Mouse (Mus musculus): ENCODE measurements at regions not wholly inside any gene's neighbourhood (a gene's known extent, or its start where the extent isn't known, plus 50 kb on each side); places are given as distances from the start of the nearest gene placed in this dataset.

DNA sequence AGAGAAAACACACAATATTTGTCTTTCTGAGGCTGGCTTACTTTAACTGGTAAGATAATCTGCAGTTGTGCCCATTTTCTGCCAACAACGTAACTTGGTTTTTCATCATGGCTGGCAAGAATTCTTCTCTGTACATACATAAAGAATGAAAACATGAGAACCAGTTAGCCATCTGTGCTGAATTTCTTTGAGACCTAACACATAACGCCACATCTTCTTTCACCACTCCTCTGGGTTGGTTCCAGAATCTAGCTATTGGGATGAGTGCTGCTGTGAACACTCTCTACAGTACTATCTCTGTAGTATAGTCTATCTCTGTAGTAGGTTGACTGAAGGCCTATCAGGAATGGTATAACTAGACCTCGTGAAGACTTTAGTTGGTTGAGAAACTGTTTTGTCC, 132.1 kb downstream of the 1700020N01Rik start:
- Histone ChIP-seq H3K27me3 (ENCODE audit: control insufficient read depth, insufficient read depth, insufficient read length) (no peaks in the 10 kb centered on the region), H3K4me3 (ENCODE audit: insufficient read depth, poor library complexity, severe bottlenecking) (no peak overlapping the region), H3ac (ENCODE audit: control insufficient read depth, insufficient read length, low read depth) (no peak overlapping the region), H3K79me3 (ENCODE audit: low read depth) (no peaks in the 10 kb centered on the region), H3K36me3 (ENCODE audit: control insufficient read depth, insufficient read depth) (no peaks in the 10 kb centered on the region), H3K79me2 (ENCODE audit: control insufficient read depth, insufficient read depth) (no peaks in the 10 kb centered on the region)
- TF ChIP-seq FOSL1 (IDR thresholded peaks at IDR 0.05; ENCODE audit: insufficient read depth, low read length, poor library complexity, severe bottlenecking) (no peak), MAX (IDR thresholded peaks at IDR 0.05) (no peak), MYOG (IDR thresholded peaks at IDR 0.05; ENCODE audit: control insufficient read depth, extremely low read depth, insufficient read length) (no peak), CTCF (IDR thresholded peaks at IDR 0.05; ENCODE audit: control insufficient read depth, insufficient read depth, insufficient read length) (no peak), USF1 (IDR thresholded peaks at IDR 0.05; ENCODE audit: low read depth) (no peak), MYOD1 (IDR thresholded peaks at IDR 0.05; ENCODE audit: control insufficient read depth, insufficient read length, low read depth) (no peak), CEBPB (IDR thresholded peaks at IDR 0.05; ENCODE audit: low read depth) (no peak)

DNA sequence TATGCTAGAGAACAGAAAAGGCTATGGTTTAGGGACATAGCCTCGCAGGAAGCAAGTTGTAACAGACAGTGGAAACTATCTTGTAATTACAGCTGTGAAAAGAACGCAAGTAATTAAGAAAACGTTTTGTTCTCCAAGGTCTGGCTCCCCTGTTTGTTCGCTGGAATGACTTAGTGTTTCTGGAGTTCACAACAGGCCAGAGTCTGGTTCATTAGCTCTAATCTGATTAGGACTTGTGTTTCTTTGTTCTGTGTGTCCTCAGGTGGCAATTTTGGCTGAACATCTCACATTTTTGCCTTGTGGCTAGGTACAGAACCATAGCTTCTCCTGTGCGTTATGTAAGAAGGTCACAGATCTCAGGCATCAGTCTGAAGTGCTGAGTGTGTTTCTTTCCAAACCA, 141.7 kb upstream of the Sgk1 start:
- no peaks in the 10 kb centered on the region for H3K27me3 ChIP-seq (ENCODE audit: control insufficient read depth, insufficient read depth, insufficient read length)
- no peaks in the 10 kb centered on the region for H3K79me3 ChIP-seq (ENCODE audit: low read depth)
- H3K4me3 ChIP-seq (ENCODE audit: insufficient read depth, poor library complexity, severe bottlenecking) = no peak overlapping the region
- H3K79me2 ChIP-seq (ENCODE audit: control insufficient read depth, insufficient read depth) = no peaks in the 10 kb centered on the region
- H3ac ChIP-seq (ENCODE audit: control insufficient read depth, insufficient read length, low read depth) = no peak overlapping the region
- no peak for TF ChIP-seq CEBPB (IDR thresholded peaks at IDR 0.05; ENCODE audit: low read depth)
- TF ChIP-seq USF1 (IDR thresholded peaks at IDR 0.05; ENCODE audit: low read depth) = no peak
- no peak for TF ChIP-seq FOSL1 (IDR thresholded peaks at IDR 0.05; ENCODE audit: insufficient read depth, low read length, poor library complexity, severe bottlenecking)
- H3K36me3 ChIP-seq (ENCODE audit: control insufficient read depth, insufficient read depth) = no peaks in the 10 kb centered on the region

DNA sequence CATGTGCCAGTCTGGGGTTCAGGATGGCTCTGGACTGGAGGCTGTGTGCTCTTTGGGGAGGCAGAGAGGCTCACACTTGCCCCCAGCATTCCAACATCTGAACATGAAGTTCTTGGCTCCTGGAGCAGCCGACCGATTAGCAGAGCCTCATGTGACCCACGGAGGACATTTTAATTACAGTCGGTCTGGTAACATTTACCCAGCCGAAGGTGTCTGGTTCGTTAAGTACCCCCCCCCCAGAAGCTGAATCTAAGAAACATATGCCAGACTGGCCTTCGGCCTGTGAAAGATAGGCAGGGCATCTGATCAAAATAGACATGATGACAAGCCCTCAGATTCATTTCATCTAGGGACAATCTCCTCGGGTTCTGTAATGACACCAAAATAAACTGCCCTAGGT, 140.4 kb upstream of the Sgk1 start:
- no peak overlapping the region for H3ac ChIP-seq (ENCODE audit: control insufficient read depth, insufficient read length, low read depth)
- H3K79me2 ChIP-seq (ENCODE audit: control insufficient read depth, insufficient read depth) = no peaks in the 10 kb centered on the region
- no peaks in the 10 kb centered on the region for H3K36me3 ChIP-seq (ENCODE audit: control insufficient read depth, insufficient read depth)
- H3K4me3 ChIP-seq (ENCODE audit: insufficient read depth, poor library complexity, severe bottlenecking) = no peak overlapping the region
- H3K27me3 ChIP-seq (ENCODE audit: control insufficient read depth, insufficient read depth, insufficient read length) = no peaks in the 10 kb centered on the region
- H3K79me3 ChIP-seq (ENCODE audit: low read depth) = no peaks in the 10 kb centered on the region
- no peak for TF ChIP-seq USF1 (IDR thresholded peaks at IDR 0.05; ENCODE audit: low read depth)
- no peak for TF ChIP-seq CTCF (IDR thresholded peaks at IDR 0.05; ENCODE audit: control insufficient read depth, insufficient read depth, insufficient read length)
- no peak for TF ChIP-seq CEBPB (IDR thresholded peaks at IDR 0.05; ENCODE audit: low read depth)
- TF ChIP-seq MYOD1 (IDR thresholded peaks at IDR 0.05; ENCODE audit: control insufficient read depth, insufficient read length, low read depth) = no peak
- no peak for TF ChIP-seq MAX (IDR thresholded peaks at IDR 0.05)
- no peak for TF ChIP-seq MYOG (IDR thresholded peaks at IDR 0.05; ENCODE audit: control insufficient read depth, extremely low read depth, insufficient read length)
- no peak for TF ChIP-seq FOSL1 (IDR thresholded peaks at IDR 0.05; ENCODE audit: insufficient read depth, low read length, poor library complexity, severe bottlenecking)

DNA sequence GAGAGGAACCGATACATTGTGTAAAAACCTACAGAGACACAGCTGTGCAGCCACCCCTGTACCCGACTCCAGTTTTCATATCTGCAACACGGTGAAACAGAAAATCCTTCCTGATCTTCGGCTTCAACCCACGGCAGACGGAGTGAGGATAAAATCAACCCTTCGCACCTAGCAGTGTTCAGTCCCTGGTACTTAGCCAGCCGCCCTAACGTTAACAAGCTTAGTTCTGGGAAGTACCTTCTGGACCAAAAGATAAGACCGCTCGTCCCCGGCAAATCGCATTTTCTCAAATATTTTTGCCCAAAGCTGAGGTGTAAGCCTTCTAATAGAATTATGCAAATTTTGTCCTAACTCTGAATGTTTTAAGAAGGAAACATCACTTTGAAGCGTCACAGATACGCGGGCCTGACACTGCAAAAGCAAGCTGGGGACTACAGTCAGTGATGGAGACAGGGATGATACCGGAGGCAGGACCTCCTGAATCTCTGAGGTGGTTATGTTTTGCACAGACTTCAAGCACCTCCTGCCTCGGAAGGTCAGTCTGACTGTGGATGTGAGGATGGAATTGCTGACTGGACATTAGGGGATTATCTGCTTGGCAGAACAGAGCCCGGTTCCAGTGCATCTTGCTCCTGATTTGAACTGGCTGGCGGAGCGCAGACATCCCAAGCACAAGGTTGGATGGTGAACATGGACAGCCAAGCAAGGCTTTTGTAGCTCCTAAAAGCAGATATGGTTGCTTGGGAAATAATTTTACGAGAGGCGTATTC, 139.8 kb upstream of the Sgk1 start:
- H3K4me3 ChIP-seq (ENCODE audit: insufficient read depth, poor library complexity, severe bottlenecking) = no peak overlapping the region
- no peaks in the 10 kb centered on the region for H3K36me3 ChIP-seq (ENCODE audit: control insufficient read depth, insufficient read depth)
- no peak overlapping the region for H3ac ChIP-seq (ENCODE audit: control insufficient read depth, insufficient read length, low read depth)
- H3K79me2 ChIP-seq (ENCODE audit: control insufficient read depth, insufficient read depth) = no peaks in the 10 kb centered on the region
- TF ChIP-seq MYOD1 (IDR thresholded peaks at IDR 0.05; ENCODE audit: control insufficient read depth, insufficient read length, low read depth) (no peak), CTCF (IDR thresholded peaks at IDR 0.05; ENCODE audit: control insufficient read depth, insufficient read depth, insufficient read length) (no peak), USF1 (IDR thresholded peaks at IDR 0.05; ENCODE audit: low read depth) (no peak), FOSL1 (IDR thresholded peaks at IDR 0.05; ENCODE audit: insufficient read depth, low read length, poor library complexity, severe bottlenecking) (no peak), MAX (IDR thresholded peaks at IDR 0.05) (no peak)
- H3K27me3 ChIP-seq (ENCODE audit: control insufficient read depth, insufficient read depth, insufficient read length) = no peaks in the 10 kb centered on the region
- H3K79me3 ChIP-seq (ENCODE audit: low read depth) = no peaks in the 10 kb centered on the region

DNA sequence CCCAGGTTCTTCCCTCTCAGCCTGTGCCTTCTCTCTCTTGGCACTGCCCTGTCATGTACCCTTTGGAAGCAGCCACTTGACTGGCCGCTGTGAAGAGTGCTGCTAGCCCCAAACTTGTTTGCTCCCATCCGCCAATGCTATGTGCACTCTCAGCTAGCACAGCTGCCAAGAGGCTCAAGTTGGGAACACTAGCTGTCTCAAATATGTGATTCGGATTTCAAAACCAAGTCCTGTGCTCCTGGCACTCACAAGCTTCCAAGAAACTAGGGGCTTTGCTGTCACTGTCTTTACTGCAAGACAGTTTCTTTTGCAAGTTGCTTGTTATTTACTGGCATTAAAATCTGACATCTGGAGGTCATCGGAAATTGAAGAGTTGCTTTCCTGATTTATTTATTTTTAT, 138.6 kb upstream of the Sgk1 start:
- TF ChIP-seq FOSL1 (IDR thresholded peaks at IDR 0.05; ENCODE audit: insufficient read depth, low read length, poor library complexity, severe bottlenecking) (no peak), MYOD1 (IDR thresholded peaks at IDR 0.05; ENCODE audit: control insufficient read depth, insufficient read length, low read depth) (no peak), MAX (IDR thresholded peaks at IDR 0.05) (no peak), USF1 (IDR thresholded peaks at IDR 0.05; ENCODE audit: low read depth) (no peak), MYOG (IDR thresholded peaks at IDR 0.05; ENCODE audit: control insufficient read depth, extremely low read depth, insufficient read length) (no peak)
- H3K4me3 ChIP-seq (ENCODE audit: insufficient read depth, poor library complexity, severe bottlenecking) = no peak overlapping the region
- H3K36me3 ChIP-seq (ENCODE audit: control insufficient read depth, insufficient read depth) = no peaks in the 10 kb centered on the region

DNA sequence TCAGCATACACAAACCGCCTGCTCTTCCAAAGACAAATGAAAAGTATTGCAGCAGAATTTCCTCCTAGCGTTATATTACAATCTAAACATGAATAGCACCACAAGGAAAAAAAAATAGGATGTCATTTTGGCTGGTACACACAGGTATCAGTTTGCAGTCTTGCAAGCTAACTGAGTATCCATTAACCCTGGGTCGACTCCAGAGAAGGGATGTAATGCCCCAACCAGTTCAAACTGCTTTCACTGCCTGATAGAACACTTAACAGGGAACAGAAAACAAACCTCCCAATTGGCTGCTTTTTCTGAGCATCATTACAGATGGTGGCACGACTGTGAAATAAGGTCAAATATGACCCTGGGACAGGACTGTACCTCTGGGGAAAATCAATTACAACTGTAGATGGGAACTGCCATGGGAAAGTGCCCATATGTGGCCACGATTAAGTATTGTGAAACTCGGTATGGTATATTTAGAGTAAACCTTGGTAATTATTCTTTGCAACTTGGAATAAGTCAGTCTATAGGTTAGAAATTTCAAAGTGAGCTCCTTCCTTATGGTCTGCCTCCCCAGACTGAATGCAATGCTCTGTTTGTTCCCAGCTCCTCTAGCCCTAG, 137.5 kb upstream of the Sgk1 start:
- Histone ChIP-seq H3K79me3 (ENCODE audit: low read depth) (no peaks in the 10 kb centered on the region), H3K79me2 (ENCODE audit: control insufficient read depth, insufficient read depth) (no peaks in the 10 kb centered on the region), H3ac (ENCODE audit: control insufficient read depth, insufficient read length, low read depth) (no peak overlapping the region), H3K4me3 (ENCODE audit: insufficient read depth, poor library complexity, severe bottlenecking) (no peak overlapping the region), H3K27me3 (ENCODE audit: control insufficient read depth, insufficient read depth, insufficient read length) (no peaks in the 10 kb centered on the region), H3K36me3 (ENCODE audit: control insufficient read depth, insufficient read depth) (no peaks in the 10 kb centered on the region)
- TF ChIP-seq MAX (IDR thresholded peaks at IDR 0.05) (no peak), MYOD1 (IDR thresholded peaks at IDR 0.05; ENCODE audit: control insufficient read depth, insufficient read length, low read depth) (no peak), CEBPB (IDR thresholded peaks at IDR 0.05; ENCODE audit: low read depth) (no peak), CTCF (IDR thresholded peaks at IDR 0.05; ENCODE audit: control insufficient read depth, insufficient read depth, insufficient read length) (no peak), USF1 (IDR thresholded peaks at IDR 0.05; ENCODE audit: low read depth) (no peak), MYOG (IDR thresholded peaks at IDR 0.05; ENCODE audit: control insufficient read depth, extremely low read depth, insufficient read length) (no peak), FOSL1 (IDR thresholded peaks at IDR 0.05; ENCODE audit: insufficient read depth, low read length, poor library complexity, severe bottlenecking) (no peak)

More for the DNA sequence above, 138.6 kb upstream of the Sgk1 start:
- Histone ChIP-seq H3K79me3 (ENCODE audit: low read depth) (no peaks in the 10 kb centered on the region), H3K27me3 (ENCODE audit: control insufficient read depth, insufficient read depth, insufficient read length) (no peaks in the 10 kb centered on the region), H3K79me2 (ENCODE audit: control insufficient read depth, insufficient read depth) (no peaks in the 10 kb centered on the region), H3ac (ENCODE audit: control insufficient read depth, insufficient read length, low read depth) (no peak overlapping the region)

Measured in C2C12 (cell line).